Mouse (Mus musculus): ENCODE measurements around the gene Dusp10.

DNA sequence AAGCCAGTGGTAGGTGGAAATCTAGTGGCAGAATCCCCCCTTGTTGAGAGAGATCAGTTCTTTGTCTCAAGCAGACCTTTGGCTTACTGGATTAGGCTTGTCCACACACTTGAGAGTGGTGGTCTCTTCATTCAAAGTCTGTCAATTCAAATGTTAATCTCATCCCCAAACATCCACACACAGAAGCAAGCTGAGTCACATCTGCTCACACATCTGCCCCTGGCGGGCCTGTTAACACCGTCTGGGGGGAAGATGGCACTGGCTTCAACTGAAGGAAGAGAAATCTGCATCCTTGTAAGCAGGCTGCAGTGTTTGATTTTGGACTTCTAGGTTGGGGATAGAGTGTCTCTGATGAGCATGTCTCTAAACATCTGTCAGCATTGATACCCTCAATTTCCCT is 10.9 kb downstream of the Dusp10 start:
- TF ChIP-seq POLR2A (IDR thresholded peaks at IDR 0.05; ENCODE audit: insufficient read depth, low read depth, low read length) (no peak), CTCF (IDR thresholded peaks at IDR 0.05) (no peak), EP300 (IDR thresholded peaks at IDR 0.05; ENCODE audit: insufficient read depth, low read depth, low read length) (no peak)
